Mouse (Mus musculus) fat pad, adult 2 months (tissue): ENCODE data around the gene Tmem234.
"Not testable (repeated sequence)": the region's sequence is repeated elsewhere in the genome, so short reads cannot be mapped to it uniquely, and the experiment has no call there.

Experiments
- DNase-seq: peaks from one replicate; pipeline ENCODE4 v3.0.0-alpha.2; 2011; ENCODE audit warnings: low read depth, low spot score; ENCODE audit errors: extremely low read depth

Tmem234 gene

GRCm38 (mm10) chr4:129600233-129601158 lies at the start of gene Tmem234, which contains the start of gene Eif3i:
Gene Tmem234, plus strand, starts transcription at chr4:129600668.
Gene Eif3i, minus strand, starts transcription at chr4:129600648.
- no peak for DNase-seq

DNA sequence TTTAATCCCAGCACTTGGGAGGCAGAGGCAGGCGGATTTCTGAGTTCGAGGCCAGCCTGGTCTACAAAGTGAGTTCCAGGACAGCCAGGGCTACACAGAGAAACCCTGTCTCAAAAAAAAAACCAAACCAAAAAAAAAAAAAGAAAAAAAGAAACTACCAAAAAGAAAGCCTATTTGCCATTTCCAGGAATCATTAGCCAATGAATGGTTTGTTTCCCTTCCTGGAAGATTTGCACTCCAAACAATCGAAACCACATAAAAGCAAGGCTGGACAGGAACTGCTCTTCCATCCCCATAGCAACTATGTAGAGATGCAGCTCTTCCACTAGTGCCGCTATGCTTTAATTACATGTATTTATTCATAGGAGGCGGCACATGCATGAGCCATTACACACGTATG lies 46.0 kb upstream of the Tmem234 start:
- DNase-seq, result not testable (repeated sequence)

DNA sequence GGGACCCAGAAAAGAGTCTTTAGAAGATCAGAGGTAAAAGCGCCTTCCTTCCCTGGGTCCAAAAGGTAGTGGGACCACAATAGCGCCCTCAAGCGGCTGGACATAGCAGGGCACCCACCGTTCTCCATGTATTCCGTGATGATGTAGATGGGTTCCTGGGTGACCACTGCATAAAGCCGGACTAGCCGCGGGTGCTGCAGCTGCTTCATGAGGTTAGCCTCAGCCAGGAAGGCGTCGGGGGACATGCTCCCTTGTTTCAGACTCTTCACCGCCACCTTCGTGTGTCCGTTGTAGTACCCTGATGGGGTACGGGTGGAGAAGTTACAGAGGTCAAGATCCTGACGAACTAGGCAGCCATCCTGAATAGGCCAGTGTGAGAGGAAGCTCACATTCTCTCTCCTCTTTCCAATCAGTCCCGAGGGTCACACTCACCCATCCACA lies 45.0 kb upstream of the Tmem234 start:
- no peak for DNase-seq

DNA sequence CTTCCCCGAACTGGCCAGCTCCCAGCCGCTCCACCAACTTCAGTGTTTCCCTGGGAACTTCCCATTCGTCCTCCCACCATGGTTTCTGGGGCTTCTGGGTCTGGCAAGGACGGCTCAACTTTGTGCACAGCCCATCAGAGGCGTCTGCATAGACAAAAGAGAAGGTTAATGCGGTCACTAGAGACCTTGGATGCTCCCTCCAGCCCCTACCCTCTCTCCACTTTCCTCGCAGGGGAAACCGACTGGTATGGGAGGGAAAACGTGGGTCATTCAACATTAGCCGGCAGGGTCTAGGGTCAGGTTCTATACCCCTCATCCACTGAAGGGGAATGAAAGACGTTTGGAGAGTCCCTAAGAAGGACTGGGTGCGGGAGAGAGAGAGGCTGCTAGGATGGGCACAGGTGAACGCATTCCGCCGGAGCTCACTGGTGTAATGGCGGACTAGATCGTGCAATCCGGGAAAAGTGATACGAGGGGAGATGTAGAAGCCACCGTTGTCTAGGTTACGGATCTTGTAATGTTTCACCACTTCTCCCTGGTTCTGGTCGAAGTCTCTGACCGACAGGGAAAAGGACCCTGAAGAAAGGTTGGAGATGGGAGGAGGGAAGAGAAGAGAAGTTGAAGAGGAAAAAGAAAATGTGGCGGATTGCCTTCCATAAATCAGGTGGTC lies 44.5 kb upstream of the Tmem234 start:
- DNase-seq, result no peak

- peak; percentile 19 for DNase-seq
Observed at GRCm38 (mm10) chr4:129556532-129557223, 43.8 kb upstream of the Tmem234 start.

DNA sequence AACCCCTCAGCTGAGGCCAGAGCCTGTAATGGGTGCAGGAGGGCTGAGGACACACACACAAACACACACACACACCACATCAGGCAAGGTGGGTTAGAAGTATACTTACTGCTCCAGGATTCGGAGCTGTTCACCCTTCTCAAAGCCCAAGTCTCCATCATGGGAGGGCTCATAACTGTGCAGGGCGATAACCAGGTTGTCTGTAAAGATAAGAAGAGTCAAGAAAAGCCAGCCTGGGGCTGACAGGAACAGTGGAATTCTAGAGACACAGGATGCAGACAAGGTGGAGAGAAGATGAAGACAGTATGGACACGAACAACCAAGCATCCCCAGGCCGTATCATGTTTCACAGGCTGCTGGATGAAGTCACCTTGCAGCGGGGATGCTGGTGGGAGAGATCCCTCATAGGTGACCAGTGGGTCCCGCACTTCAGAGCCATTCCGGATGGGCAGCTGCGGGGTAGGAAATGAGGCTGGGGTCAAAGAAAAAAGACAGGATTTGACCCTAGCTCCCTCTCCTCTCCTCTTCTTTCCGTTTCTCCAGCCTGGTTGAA lies 43.1 kb upstream of the Tmem234 start:
- no peak for DNase-seq

DNA sequence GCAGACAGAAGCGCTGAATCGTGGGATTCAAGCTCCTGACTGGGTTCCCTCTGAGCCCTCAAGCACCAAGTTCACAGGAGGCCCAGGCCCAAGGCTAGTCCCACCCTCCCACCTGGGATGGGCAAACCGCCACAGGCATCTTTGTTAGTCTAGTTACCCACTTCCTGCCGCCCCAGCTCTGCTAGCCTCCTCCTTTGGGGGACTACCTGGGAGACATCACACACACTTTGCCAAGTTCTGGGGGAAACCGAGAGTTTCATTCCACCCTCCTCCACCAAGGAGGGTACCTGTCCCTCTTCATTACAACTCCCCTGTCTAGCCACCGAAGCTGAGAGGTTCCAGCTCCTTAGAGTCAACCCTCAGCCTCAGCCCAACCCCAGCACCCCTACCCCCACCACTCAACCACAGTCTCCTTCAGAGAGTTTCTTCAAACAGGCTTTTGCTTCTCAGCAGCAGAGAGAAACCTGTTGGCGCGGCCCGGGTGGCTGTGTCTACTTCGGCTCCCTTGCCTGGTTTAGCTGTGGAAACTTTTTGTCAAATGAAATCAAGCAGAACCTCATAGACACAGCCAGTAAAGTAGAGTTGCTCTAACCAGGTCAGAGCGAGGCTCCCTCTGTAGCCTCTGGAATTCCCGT lies 42.0 kb upstream of the Tmem234 start:
- DNase-seq, result no peak

- no peak for DNase-seq
Observed at GRCm38 (mm10) chr4:129561184-129561583, 39.3 kb upstream of the Tmem234 start.

DNA sequence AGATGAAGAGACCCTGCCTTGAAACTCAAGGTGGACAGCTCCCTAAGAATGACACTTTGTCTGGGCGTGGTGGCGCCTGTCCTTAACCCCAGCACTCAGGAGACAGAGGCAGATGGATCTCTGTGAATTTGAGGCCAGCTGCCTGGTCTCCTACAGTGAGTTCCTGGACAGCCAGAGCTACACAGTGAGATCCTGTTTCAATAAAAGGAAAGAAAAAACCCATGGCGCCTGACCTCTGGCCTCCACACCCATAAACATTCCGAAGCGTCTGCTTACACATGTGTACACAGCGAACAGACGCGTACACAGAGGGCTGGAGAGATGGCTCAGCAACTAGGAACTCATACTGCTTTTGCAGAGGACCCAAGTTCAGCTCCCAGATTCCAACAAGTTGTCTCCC lies 36.8 kb upstream of the Tmem234 start:
- no peak for DNase-seq

DNA sequence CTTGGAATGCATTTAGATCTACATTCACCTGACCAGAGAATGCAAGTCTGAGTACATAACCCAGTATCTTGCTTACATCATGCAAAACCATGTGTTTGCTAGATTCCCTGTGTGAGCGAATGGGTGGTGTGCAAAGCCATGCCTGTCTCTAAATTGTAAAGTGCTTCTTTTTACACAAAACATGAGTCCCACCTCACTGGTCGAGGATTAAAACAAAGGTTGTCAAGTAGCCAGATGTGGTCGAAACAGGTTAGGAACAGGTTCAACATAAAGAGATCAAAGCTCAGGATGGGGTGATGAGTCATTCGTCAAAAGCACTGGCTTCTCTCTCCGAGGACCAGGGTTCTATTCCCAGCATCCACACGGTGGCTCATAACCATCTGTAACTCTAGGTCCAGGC lies 35.3 kb upstream of the Tmem234 start:
- no peak for DNase-seq

DNA sequence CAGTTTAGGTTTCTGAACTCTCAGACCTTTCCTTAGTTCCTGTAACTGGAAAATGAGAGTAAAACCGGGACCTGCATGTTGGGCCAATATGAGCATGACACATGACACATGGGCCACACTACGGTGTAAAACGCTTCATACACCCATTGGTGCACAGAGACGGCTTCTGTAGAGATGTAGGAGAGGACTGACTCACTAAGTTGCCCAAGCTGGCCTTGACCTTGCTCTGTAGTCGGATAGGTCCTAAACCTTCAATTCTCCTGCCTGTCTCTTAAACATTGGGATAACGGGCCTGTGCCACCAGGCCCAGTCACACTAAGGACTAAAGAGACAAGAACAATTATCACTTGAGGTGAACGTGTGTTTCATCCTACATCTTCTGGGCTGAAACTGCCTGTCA lies 32.1 kb upstream of the Tmem234 start:
- DNase-seq, result no peak

- no peak for DNase-seq
Observed at GRCm38 (mm10) chr4:129570028-129570427, 30.4 kb upstream of the Tmem234 start.

- DNase-seq, result no peak
Observed at GRCm38 (mm10) chr4:129571551-129572084, 28.9 kb upstream of the Tmem234 start.

DNA sequence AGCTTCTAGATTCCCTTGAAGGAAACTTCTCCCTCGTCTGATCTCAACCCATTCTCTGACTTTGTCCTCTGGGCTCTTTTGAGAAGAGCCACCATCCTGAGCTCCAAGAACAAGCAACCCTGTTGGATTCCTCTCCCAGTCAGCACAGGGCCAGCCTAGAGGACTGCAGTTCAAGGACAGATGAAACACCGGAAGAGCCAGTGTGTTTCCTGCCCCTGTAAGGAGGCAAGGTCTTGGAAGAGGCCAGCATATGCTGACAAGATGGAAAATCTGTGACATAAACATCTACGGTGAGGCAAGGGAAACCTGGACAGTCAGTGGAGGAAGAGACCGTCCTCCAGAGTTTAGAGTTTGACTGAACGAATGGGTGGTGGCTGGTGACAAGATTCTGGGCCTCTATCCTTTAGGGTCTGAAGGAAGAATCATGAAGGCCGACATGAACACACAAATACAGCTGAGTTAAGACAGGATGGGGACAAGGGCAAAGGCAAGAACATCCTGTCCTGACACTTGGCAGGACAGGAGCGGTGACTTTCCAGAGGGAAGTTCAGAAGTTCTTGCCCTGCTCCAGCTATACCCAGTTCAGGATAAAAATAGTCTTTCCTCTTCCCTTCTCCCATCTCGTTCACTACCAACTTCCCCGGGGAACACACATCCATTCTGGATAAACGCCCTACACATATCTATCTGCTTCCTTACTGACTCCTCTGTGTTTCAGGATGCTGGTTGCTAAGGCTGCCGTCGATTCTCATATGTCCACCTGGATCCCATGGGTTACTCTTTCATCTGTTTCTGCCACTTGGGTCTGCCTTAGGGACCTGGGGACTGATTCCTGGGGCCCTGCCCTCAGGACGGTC lies 28.0 kb upstream of the Tmem234 start:
- no peak for DNase-seq

DNA sequence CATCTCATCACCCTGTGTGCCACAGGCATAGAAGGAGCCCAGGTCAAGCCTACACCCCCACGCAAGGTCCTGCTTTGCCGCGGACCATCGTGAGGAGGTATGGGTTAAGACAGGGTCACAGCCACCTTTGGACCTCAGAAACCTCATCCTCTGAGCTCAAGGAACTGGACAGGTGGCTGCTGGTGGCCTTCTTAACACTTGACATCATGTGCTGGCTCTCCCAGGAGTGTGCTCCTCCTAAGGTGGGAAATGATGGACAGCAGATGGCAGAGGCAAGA lies 27.4 kb upstream of the Tmem234 start:
- DNase-seq, result no peak

DNA sequence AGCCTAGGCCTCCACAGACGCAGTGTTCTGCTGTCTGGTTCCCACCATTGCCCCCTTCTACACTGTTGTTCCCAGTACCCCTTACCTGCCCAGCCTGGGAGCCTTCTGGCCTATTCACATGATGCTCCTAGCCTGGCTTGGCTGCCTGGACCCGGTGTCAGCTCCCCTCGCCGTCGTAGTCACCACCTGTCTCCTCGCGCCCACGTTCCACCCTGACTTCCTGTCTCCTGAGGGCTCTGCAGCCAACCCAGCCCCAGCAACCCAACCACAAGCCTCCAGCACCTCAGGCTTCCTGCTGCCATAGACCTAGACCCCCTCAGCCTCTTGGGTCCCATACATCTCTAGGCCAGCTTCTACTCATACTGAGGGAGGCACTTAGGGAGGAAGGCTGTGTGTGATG lies 27.0 kb upstream of the Tmem234 start, which contains the start of gene Lck:
TSS of gene Lck (minus strand) at position 212 of the 400 bp plus-strand sequence.
- no peak for DNase-seq

GRCm38 (mm10) chr4:129575171-129575844 lies 25.2 kb upstream of the Tmem234 start:
- no peak for DNase-seq

GRCm38 (mm10) chr4:129576863-129577491 lies 23.5 kb upstream of the Tmem234 start:
- DNase-seq, result no peak

DNA sequence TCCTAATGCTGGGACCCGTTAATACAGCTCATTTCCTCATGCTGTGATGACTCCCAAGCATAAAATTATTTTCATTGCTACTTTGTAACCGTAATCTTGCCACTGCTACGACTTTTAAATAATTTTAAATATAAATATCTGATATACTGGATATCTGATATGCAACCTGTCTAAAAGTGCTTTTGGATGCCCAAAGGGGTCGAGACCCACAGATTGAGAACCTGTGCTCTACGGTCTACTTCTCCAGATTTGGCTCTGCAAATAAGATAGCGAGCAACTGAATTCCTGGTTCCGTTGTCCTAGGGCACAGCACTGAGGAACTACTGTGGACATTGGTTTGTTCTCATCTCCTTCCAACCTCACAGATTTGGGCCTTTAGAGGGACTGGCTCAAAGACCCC lies 22.8 kb upstream of the Tmem234 start:
- DNase-seq, result no peak
